Mouse (Mus musculus) neural tube, embryonic 11.5 days (tissue): ENCODE measurements around the gene Gldc. TPM values are rescaled to one million over a fixed set of nuclear protein-coding genes. Genes with fewer than 3 reads are reported as not detected.

Experiments
- ATAC-seq: fragments of 200-750 bp; cut with Nextera tagmentation; 2 replicates; pipeline ENCODE4 v1.8.0; 2017; ENCODE audit warnings: moderate number of reproducible peaks, mild to moderate bottlenecking, moderate TSS enrichment, moderate library complexity; ENCODE audit not compliant: insufficient read depth, low FRiP score, low TSS enrichment
- DNase-seq: peaks from one replicate; pipeline ENCODE4 v3.0.0-alpha.2; 2015; ENCODE audit warnings: low spot score
- H3K27ac ChIP-seq: fragments of 300-500 bp; sonication (generic); 2 replicates; pipeline ENCODE4 v1.5.1; 2014; ENCODE audit warnings: low read depth, mild to moderate bottlenecking, low read length
- H3K27me3 ChIP-seq: fragments of 300-500 bp; sonication (generic); 2 replicates; pipeline ENCODE4 v1.6.1; 2014; ENCODE audit warnings: mild to moderate bottlenecking, low read length, mixed read lengths; ENCODE audit not compliant: control insufficient read depth, insufficient read depth
- H3K36me3 ChIP-seq: fragments of 300-500 bp; sonication (generic); 2 replicates; pipeline ENCODE4 v1.6.1; 2014; ENCODE audit warnings: mild to moderate bottlenecking, low read length, moderate library complexity, mixed read lengths; ENCODE audit not compliant: control insufficient read depth, insufficient read depth
- H3K4me1 ChIP-seq: fragments of 300-500 bp; sonication (generic); 2 replicates; pipeline ENCODE4 v1.6.1; 2014; ENCODE audit warnings: low read length, mixed read lengths; ENCODE audit not compliant: control insufficient read depth, insufficient read depth
- H3K4me2 ChIP-seq: fragments of 300-500 bp; sonication (generic); 2 replicates; pipeline ENCODE4 v1.6.1; 2014; ENCODE audit warnings: low read depth, mild to moderate bottlenecking, moderate library complexity
- H3K4me3 ChIP-seq: fragments of 300-500 bp; sonication (generic); 2 replicates; pipeline ENCODE4 v1.5.1; 2014; ENCODE audit warnings: low read depth, low read length
- H3K9ac ChIP-seq: fragments of 300-500 bp; sonication (generic); 2 replicates; pipeline ENCODE4 v1.6.1; 2014; ENCODE audit warnings: mild to moderate bottlenecking, low read length
- H3K9me3 ChIP-seq: fragments of 300-500 bp; sonication (generic); 2 replicates; pipeline ENCODE4 v1.6.1; 2016; ENCODE audit warnings: low read length; ENCODE audit not compliant: control insufficient read depth
- WGBS: fragments of 180-500 bp; shearing (Covaris S2); extraction: QIAGEN DNeasy Blood & Tissue Kit; methylation state at CpG from one replicate; pipeline ENCODE4 v1.1.7; 2014; 5-methylcytosine and 5-hydroxymethylcytosine counted together
- polyA plus RNA-seq: library from polyadenylated mRNA; unstranded; fragments of >200 nt; fragmentation: Nextera tagmentation; extraction: Ambion mirVana; gene quantifications from 2 replicates; pipeline ENCODE4 v1.2.1, GENCODE M21; 2014

Gene Gldc
- polyA plus RNA-seq, 1 experiment from 2014 or later = 22.2 TPM

DNA sequence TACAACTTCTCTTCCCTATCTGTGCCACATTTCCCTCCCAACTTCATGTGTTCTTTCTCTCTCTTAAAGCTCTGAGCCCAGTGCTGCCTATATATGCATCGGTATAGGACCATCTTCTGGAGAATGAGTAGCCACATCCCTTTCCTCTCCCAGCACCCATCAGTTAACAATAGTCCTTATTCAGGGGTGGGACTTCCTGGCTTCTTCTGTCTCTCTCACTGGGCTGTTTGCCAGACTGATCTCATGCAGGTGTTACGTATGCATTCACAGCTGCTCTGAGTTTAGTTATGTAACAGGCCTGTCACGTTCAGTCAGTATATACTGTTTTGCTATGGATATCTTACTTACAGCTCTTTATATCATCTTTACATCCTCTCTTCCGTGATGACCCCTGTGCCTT, 109.4 kb downstream of the Gldc start:
- Histone ChIP-seq H3K9me3 (no peaks in the 10 kb centered on the region), H3K4me1 (no peaks in the 10 kb centered on the region), H3K9ac (no peak overlapping the region), H3K4me2 (no peak overlapping the region), H3K4me3 (no peak overlapping the region), H3K27me3 (no peaks in the 10 kb centered on the region), H3K27ac (no peak overlapping the region), H3K36me3 (no peaks in the 10 kb centered on the region)
- DNase-seq (no peak), ATAC-seq (no peak)
- WGBS = 89% methylated on average over 4 of the region's 4 CpGs

DNA sequence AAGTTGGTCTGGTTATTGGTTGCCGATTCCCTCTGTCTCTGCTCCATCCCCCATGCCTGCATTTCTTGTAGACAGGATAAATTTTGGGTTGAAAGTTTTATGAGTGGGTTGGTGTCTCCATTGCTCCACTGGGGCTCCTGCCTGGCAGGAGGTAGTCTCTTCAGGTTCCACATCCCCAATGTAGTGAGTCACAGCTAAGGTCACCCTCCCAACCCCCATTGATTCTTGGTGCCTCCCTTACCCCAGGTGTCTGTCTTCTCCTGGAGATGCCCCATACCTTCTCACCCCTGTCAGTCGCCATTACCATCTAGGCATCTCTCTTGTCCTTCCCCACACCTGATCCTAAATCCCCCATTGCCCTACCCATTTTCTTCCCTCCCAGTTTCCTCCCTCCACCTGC, 121.0 kb downstream of the Gldc start:
- Histone ChIP-seq H3K4me2 (no peak overlapping the region), H3K27ac (no peak overlapping the region), H3K9me3 (no peaks in the 10 kb centered on the region), H3K9ac (no peak overlapping the region), H3K27me3 (no peaks in the 10 kb centered on the region), H3K36me3 (no peaks in the 10 kb centered on the region), H3K4me3 (no peak overlapping the region), H3K4me1 (no peaks in the 10 kb centered on the region)
- ATAC-seq = no peak
- no peak for DNase-seq
- 93% methylated on average over 2 of the region's 2 CpGs for WGBS

DNA sequence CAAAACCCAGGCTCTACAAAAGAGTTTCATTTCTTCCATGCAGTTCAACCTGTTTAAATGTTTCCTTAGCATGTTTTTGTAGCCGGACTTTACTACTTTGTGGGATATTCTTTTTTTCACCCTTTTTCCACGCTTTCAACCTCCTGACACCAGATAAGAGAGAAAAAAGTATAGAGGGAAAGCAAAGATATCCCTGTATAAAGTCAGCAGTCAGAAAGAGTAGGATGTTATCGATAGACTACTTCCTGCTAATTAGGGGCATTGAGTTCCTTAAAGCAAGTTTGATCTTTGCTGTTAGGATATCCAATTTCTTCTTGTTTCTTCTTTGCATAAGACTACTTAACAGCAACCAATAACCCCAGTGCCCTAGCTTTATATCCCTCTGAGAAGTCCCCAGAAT, 123.8 kb downstream of the Gldc start:
- Histone ChIP-seq H3K4me3 (no peak overlapping the region), H3K9me3 (no peaks in the 10 kb centered on the region), H3K9ac (no peak overlapping the region), H3K4me1 (no peaks in the 10 kb centered on the region), H3K4me2 (no peak overlapping the region), H3K27ac (no peak overlapping the region), H3K27me3 (no peaks in the 10 kb centered on the region), H3K36me3 (no peaks in the 10 kb centered on the region)
- DNase-seq (no peak), ATAC-seq (no peak)
- WGBS = 94% methylated on average over 3 of the region's 3 CpGs

GRCm38 (mm10) chr19:30050584-30050983, 124.6 kb downstream of the Gldc start:
- H3K36me3 ChIP-seq = no peaks in the 10 kb centered on the region; the same call in 1 of the 2 replicates
- WGBS = 81% methylated on average over 2 of the region's 2 CpGs
- no peak for ATAC-seq

More at GRCm38 (mm10) chr19:30050584-30050983, 124.6 kb downstream of the Gldc start:
- DNase-seq = no peak
- Histone ChIP-seq H3K4me2 (no peak overlapping the region), H3K9me3 (no peaks in the 10 kb centered on the region), H3K27ac (no peak overlapping the region), H3K9ac (no peak overlapping the region), H3K4me1 (no peaks in the 10 kb centered on the region), H3K4me3 (no peak overlapping the region), H3K27me3 (no peaks in the 10 kb centered on the region)

Other genes with a start within 250 kb of the Gldc start
- not detected in 2 replicates for gene Trpd52l3, start 171.6 kb downstream of the Gldc start, polyA plus RNA-seq
- 79.1 and 82.8 TPM in 2 replicates for gene Uhrf2, start 144.9 kb downstream of the Gldc start, polyA plus RNA-seq
- gene Mbl2, start 57.5 kb upstream of the Gldc start, polyA plus RNA-seq = not detected in 2 replicates